Mouse (Mus musculus): ENCODE results near the gene Spout1.

GRCm38 (mm10) chr2:30211408-30212168 is 33.3 kb upstream of the Spout1 start:
- no peak for TF ChIP-seq POLR2A (IDR thresholded peaks at IDR 0.05; ENCODE audit: insufficient read length, low read depth)
- TF ChIP-seq MYOG (IDR thresholded peaks at IDR 0.05; ENCODE audit: control insufficient read depth in 1 of 3, insufficient read depth in 1 of 3, insufficient read length in 2 of 3, low read depth in 2 of 3) = no peak
- TF ChIP-seq E2F4 (IDR thresholded peaks at IDR 0.05; ENCODE audit: insufficient read depth) = no peak
- no peak for TF ChIP-seq MAX (IDR thresholded peaks at IDR 0.05; ENCODE audit: low read depth)
- no peak for TF ChIP-seq POLR2AphosphoS2 (IDR thresholded peaks at IDR 0.05; ENCODE audit: insufficient read length, low read depth)
- TF ChIP-seq TCF12 (IDR thresholded peaks at IDR 0.05; ENCODE audit: insufficient read depth, poor library complexity, severe bottlenecking) = no peak
- no peak for TF ChIP-seq REST (IDR thresholded peaks at IDR 0.05; ENCODE audit: insufficient read depth, insufficient read length)
- no peak for TF ChIP-seq USF1 (IDR thresholded peaks at IDR 0.05; ENCODE audit: low read depth)
- TF ChIP-seq CEBPB (IDR thresholded peaks at IDR 0.05; ENCODE audit: insufficient read depth, poor library complexity, severe bottlenecking) = no peak
- no peak for TF ChIP-seq TCF3 (IDR thresholded peaks at IDR 0.05; ENCODE audit: insufficient read length, low read depth)
- no peak for TF ChIP-seq MYOD1 (IDR thresholded peaks at IDR 0.05; ENCODE audit: control insufficient read depth in 1 of 3, insufficient read length in 2 of 3, low read depth in 2 of 3)

Data from myocyte (in vitro differentiated cells).